Mouse (Mus musculus): ENCODE measurements around the gene Olfr482.

Gene Olfr482

DNA sequence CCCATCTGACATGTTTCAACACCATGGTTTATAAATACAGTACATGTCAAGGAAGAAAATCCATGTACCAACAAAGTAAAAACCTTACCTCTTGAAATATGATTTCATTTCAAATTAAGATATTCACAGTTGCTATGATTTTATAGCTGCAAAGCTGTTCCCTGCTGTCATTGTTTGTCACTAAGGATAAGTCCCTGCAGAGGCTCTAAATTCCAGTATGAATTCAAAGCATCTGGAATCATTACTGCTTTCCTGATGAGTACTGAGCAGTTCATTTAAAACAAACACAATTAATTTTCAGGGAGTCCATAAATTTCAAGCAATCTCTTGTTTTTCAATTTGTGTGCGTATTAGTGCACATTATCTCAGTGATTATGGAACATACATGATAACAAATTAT is at the start of gene Olfr482:
Gene Olfr482, minus strand, starts transcription at position 101 of the 400 bp plus-strand sequence.
- DNase-seq, result no peak

DNA sequence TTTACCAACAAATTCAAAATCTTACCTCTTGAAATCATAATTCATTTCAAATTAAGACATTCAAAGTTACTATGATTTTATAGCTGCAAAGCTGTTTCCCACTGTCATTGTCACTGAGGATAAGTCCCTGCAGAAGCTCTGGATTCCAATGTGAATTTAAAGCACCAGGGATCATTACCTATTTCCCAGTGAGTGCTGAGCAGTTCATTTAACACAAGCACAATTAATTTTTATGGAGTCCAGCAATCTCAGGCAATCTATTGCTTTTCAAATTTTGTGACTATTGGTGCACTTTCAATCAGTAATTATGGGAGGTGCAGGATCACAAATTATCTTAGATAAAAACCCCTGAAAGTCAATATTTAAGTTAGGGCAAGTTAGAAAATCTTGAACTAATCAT is 30.0 kb upstream of the Olfr482 start, which contains the start of gene Olfr484:
Gene Olfr484, minus strand, starts transcription at position 101 of the 400 bp plus-strand sequence.
- DNase-seq, result no peak

DNA sequence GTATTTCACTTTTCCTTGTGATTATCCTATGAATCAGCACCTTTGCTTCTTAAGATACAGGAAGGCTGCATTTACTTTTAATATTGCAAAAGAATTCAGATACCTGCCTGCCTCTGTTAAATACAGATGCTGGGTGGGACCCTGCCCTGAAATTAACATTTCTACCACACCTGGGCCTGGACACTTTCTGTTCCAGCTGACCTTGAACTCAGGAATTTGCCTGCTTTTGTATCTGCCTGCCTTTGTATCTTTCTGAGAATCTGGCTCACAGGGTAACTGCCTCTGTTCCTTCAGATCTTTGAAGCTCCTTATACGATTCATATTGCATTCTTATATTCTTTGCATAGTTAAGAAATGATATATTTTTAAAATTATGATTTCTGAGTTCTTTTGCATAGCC is 24.0 kb upstream of the Olfr482 start:
- no peak for DNase-seq

DNA sequence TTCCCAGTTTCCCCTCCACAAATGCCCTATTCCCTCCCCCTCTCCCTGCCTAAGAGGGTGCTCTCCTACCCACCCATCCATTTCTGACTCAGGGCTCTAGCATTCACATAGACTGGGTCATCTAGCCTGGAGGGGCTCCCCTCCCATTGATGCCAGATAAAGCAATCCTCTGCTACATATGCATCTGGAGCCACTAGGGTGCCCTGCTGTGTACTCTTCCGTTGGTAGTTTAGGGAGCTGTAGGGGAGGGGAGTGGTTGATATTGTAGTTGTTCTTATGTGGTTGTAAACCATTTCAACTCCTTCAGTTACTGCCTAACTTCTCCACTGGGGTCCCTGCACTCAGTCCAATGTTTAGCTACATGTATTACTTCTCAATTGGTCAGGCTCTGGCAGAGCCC is 23.3 kb upstream of the Olfr482 start:
- no peak for DNase-seq

DNA sequence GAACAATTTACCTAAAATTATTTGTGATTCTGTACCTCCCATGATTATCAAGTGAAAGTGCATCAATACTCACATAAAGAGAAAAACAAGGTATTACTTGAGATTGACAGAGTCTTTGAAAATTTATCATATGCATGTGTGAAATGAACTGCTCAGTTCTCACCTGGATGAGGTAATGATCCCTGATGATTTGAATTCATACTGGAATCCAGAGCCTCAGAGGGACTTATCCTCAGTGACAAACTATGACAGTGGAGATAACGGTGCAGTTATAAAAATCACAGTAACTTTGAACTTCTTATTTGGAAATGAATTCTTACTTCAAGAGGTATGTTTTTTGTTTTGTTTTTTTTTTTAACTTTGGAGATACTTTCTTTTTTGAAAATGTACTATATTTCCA is 3.2 kb upstream of the Olfr482 start, which contains the start of gene Olfr483:
Gene Olfr483, plus strand, starts transcription at position 301 of the 400 bp plus-strand sequence.
- no peak for DNase-seq

DNA sequence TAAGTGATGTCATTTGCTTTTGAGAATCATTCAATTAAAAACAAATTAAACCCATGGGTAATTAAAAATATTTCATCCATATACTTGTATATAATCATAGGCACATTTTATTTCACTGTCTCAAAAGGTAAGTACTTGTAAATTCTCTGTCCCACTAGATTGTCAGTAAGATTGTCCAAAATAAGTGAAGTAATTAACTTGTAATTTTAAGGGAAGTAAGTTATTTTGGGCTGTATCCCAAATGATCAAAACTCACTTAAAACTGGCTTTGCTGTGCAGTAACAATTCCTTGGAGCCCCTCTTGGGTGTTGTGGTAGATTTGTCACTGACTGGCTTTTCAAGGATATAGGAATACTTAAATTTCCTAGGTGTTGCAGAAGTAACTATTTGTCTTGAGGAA is 17.8 kb downstream of the Olfr482 start, which contains the start of gene Olfr481:
Gene Olfr481, plus strand, starts transcription at position 301 of the 400 bp plus-strand sequence.
- DNase-seq, result no peak

DNA sequence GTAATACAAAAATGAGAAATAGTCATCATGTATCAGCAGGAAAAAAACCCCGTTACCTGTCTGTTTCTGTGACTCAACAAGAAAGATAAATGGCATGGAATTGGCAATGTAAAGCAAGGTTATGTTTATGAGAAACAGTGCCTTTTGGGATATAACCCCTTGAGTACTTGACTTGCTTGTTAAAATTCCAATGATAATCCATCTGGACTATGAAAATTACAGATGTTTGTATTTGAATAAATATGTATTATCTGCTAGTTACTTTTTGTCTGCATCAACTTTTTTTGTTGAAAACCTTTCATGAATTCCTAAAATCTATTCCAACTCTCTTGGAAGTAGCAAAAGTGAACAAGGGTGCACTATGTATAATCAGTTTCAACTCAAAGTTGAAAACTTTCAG is 30.1 kb downstream of the Olfr482 start, which contains the start of gene Olfr480:
Gene Olfr480, minus strand, starts transcription at position 101 of the 400 bp plus-strand sequence.
- no peak for DNase-seq

DNA sequence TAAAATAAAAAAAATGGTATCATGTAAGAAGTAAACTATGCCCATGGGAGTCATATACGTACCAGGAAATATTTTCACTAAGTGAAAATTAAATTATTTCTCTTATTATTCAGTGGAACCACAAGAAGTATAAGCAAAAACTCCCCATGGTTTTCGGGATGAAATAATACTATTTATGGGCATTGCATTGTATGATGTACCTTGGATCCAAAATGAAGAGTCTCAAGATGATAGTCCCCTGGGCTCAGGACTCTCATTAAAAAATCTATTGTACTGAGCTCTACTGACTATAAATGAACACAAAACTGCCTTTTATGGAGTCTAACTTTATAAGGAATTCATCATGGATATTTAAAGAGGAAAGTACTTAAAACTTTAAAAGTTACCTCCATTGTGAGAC is 47.0 kb downstream of the Olfr482 start, which contains the start of gene Olfr479:
Gene Olfr479, plus strand, starts transcription at position 301 of the 400 bp plus-strand sequence.
- DNase-seq, result no peak
